Mouse (Mus musculus) cerebellum, adult 11-12 months (tissue): Measurements from ENCODE around the gene Casq1.
A peak's percentile ranks its signal among the peaks of the same experiment; 100 is the strongest.

Experiments
- DNase-seq: peaks from one replicate; pipeline ENCODE4 v3.0.0; 2022

The Casq1 gene

GRCm38 (mm10) chr1:172179102-172179501 is 40.6 kb downstream of the Casq1 start:
- DNase-seq, result no peak

- no peak for DNase-seq
These were observed 41.9 kb downstream of the Casq1 start for GRCm38 (mm10) chr1:172177791-172178190.

- no peak for DNase-seq
These were observed 46.5 kb downstream of the Casq1 start for GRCm38 (mm10) chr1:172173181-172173580.

- DNase-seq, result no peak
These were observed 47.3 kb downstream of the Casq1 start for GRCm38 (mm10) chr1:172172381-172172780.

DNA sequence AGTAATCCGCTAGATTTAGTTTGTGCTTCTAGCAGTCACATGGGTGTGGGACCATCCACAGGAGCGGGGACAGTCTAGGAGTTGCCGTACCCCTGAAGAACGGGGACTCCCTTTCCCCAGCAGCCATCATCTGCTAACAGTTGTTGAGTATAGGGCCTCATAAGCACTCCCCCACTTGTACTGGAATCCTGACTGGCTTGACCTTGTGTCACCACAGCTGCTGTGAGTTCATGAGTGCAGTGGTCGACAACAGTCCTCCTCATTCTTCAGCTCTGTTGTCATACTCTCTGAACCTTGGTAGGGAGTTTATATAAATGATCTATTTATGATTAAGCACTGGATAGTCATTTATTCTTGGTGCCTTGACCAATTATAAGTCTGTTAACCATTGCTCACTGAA is 49.9 kb downstream of the Casq1 start:
- DNase-seq, result no peak

- DNase-seq, result no peak
These were observed 51.8 kb downstream of the Casq1 start for GRCm38 (mm10) chr1:172167911-172168310.

DNA sequence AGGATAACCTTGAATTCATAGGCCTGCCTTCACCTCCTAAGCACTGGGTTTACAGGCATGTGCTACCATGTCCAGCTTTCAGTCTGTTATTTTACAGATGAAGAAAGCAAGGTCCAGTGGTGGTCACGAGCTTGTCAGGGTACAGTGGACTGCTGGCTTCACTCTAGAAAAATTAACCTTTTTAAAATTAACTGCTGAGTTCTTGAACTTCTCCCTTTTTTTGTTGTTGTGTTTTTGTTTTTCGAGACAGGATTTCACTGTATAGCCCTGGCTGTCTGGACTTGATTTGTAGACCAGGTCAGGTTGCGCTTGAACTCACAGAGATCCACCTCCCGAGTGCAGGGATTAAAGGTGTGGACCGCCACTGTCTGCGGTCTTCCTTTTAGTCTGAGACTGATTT is 56.7 kb downstream of the Casq1 start:
- DNase-seq, result no peak

DNA sequence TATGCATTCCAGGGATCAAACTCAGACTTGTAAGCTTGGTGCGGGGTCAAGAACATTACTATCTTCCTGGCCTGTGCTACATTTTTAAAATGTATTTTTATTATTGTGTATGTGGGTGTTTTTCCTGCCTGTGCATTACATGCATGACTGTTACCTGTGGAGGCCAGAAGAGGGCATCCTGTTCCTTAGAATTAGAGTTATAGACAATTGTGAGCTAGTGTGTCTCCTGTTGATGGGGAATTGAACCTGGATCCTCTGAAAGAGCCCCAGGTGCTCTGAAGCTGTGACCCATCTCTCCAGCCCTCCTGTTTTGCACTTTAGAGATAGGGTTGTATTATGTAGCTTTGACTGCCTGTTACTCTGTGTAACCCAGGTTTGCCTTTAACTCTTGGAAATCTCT is 57.7 kb downstream of the Casq1 start:
- peak; percentile 45 for DNase-seq

GRCm38 (mm10) chr1:172160508-172160907 is 59.2 kb downstream of the Casq1 start:
- no peak for DNase-seq

GRCm38 (mm10) chr1:172159970-172160369 is 59.7 kb downstream of the Casq1 start:
- no peak for DNase-seq
